Mouse (Mus musculus): ENCODE data around the gene Sun1. TPM values are rescaled to one million over a fixed set of nuclear protein-coding genes. Genes with fewer than 3 reads are reported as not detected.

The Sun1 gene
- 65.3 and 70.8 TPM in 2 replicates for polyA plus RNA-seq (2012; rRNA removed)

DNA sequence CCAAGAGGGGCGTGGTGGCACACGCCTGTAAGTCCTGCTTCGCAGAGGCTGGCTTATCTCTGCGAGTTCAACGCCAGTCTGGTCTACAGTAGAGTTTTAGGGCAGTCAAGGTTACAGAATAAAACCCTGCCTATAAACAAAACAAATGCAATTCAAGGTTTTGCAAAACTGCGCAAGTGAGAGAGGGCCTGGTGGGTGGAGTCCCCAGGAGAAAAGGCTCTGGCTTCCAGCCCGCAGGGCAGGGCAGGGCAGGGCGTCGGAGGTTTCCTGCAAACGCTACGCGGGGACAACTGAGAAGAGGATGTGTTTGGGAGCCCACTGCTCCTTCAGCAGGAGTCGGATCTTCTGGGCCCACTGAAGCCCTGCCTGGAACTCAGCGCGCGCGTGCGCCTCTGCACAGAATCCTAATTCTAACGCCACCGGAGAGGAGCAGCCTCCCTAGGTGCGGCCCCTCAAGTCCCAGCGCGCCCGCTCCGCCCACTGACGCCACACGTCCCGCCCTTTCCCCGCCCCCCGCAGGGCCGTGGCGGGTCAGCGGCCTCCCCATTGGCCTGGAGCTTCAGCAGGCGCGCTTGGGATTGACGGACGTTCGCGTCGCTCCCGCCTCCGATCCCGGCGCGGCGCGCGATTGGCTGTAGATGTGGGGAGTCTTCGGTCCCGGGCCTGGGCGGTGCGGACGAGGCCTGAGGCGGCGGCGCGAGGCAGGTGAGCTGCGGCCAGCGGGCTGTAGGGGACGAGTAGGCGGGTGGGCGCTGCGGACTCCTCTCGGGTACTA, at the start of gene Sun1:
Gene Sun1 (plus strand): TSS at position 643 of the 775 bp plus-strand sequence.
- TF ChIP-seq POLR2A (IDR thresholded peaks at IDR 0.05; ENCODE audit: borderline replicate concordance, insufficient read depth, low read length) (peak; percentile 83), CTCF (IDR thresholded peaks at IDR 0.05; ENCODE audit: borderline replicate concordance, insufficient read depth, low read depth, low read length) (no peak)
- DNase-seq, result peak; percentile 99
- H3K4me3 ChIP-seq (replicated peaks; ENCODE audit: insufficient read depth, low read depth, low read length), result peak within 1 kb of the TSS; percentile 81
- no peaks in the 10 kb centered on the region for H3K27me3 ChIP-seq (ENCODE audit: control insufficient read depth, insufficient read depth, low read length)
- H3K27ac ChIP-seq (ENCODE audit: insufficient read depth, low read length), result peak within 1 kb of the TSS; percentile 62
- WGBS, result under 1% methylated on average over 62 of the region's 64 CpGs
- peaks cover 9% of the 10 kb centered on the region for H3K4me1 ChIP-seq (ENCODE audit: control insufficient read depth, insufficient read depth, low read length)

DNA sequence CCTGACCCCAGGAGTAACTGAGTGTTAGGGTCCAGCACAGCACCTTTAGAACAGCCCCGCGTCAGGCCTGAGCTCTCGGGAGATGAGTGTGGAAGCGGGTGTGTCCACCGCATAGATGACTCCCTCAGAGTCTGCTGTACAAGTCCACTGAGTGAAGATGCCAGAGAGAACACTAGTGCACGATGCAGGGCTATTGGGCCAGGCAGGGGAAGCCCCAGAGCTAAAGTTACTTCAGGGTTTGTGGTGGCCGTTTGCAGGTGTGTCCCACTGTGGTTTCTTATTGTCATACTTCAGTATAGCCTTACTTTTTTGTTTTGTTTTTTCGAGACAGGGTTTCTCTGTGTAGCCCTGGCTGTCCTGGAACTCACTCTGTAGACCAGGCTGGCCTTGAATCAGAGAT, 39.5 kb upstream of the Sun1 start:
- Histone ChIP-seq H3K4me3 (replicated peaks; ENCODE audit: insufficient read depth, low read depth, low read length) (no peak overlapping the region), H3K4me1 (ENCODE audit: control insufficient read depth, insufficient read depth, low read length) (no peaks in the 10 kb centered on the region), H3K27ac (ENCODE audit: insufficient read depth, low read length) (no peak overlapping the region), H3K27me3 (ENCODE audit: control insufficient read depth, insufficient read depth, low read length) (no peaks in the 10 kb centered on the region)
- no peak for DNase-seq
- TF ChIP-seq POLR2A (IDR thresholded peaks at IDR 0.05; ENCODE audit: borderline replicate concordance, insufficient read depth, low read length) (no peak), CTCF (IDR thresholded peaks at IDR 0.05; ENCODE audit: borderline replicate concordance, insufficient read depth, low read depth, low read length) (no peak)
- 89% methylated on average over 8 of the region's 8 CpGs for WGBS

DNA sequence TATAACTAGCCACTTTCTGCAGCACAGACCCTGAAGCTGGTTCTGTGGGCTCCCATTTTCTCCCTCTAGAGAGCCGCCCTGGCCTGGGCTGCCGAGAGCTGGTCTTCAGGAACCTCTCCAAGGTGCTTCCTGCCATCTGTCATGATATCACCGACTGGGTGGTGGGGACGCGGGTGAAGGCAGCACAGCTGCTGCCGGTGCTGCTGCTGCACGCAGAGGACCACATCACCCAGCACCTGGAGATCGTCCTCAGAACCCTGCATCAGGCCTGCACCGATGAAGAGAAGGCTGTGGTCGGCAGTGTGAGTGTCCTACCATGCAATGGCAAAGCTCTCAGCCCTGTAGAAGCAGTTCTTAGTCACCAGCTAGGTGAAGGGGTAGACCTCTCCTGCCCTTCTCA, 38.8 kb upstream of the Sun1 start:
- Histone ChIP-seq H3K27me3 (ENCODE audit: control insufficient read depth, insufficient read depth, low read length) (no peaks in the 10 kb centered on the region), H3K4me3 (replicated peaks; ENCODE audit: insufficient read depth, low read depth, low read length) (no peak overlapping the region), H3K27ac (ENCODE audit: insufficient read depth, low read length) (no peak overlapping the region), H3K4me1 (ENCODE audit: control insufficient read depth, insufficient read depth, low read length) (no peaks in the 10 kb centered on the region)
- WGBS, result 56% methylated on average over 10 of the region's 10 CpGs
- TF ChIP-seq CTCF (IDR thresholded peaks at IDR 0.05; ENCODE audit: borderline replicate concordance, insufficient read depth, low read depth, low read length) (no peak), POLR2A (IDR thresholded peaks at IDR 0.05; ENCODE audit: borderline replicate concordance, insufficient read depth, low read length) (no peak)
- no peak for DNase-seq

DNA sequence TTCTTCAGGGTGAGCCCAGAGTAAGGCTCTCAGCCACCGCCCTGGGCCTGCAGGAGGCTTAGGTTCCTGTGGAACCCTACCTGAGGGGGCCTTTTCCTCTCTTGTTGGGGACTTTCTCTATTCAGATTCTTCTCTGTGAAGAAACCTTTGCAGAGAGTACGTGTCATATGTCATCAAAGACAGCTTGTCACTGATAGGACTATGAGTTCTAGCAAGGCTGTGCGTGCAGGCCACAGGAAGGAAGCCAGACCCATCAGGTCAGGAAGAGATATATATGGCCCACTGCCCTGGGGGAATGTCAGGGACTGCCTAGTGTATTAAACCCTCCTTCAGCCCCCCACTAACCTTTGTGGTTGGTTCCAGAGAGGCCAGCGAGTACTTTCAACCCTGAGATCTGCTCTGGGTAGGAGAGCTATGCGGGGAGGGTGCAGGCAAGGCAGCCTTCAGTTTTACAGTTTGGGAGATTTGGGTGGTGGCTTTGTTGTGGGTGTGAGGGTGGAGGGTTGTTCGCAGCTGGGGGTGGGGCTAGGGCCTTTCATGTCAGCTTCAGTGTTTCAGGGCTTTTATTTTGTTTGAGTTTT, 33.6 kb upstream of the Sun1 start:
- 95% methylated on average over 6 of the region's 6 CpGs for WGBS
- no peak overlapping the region for H3K4me3 ChIP-seq (replicated peaks; ENCODE audit: insufficient read depth, low read depth, low read length)
- H3K4me1 ChIP-seq (ENCODE audit: control insufficient read depth, insufficient read depth, low read length), result no peaks in the 10 kb centered on the region
- no peak for TF ChIP-seq CTCF (IDR thresholded peaks at IDR 0.05; ENCODE audit: borderline replicate concordance, insufficient read depth, low read depth, low read length)
- TF ChIP-seq POLR2A (IDR thresholded peaks at IDR 0.05; ENCODE audit: borderline replicate concordance, insufficient read depth, low read length), result no peak
- no peaks in the 10 kb centered on the region for H3K27me3 ChIP-seq (ENCODE audit: control insufficient read depth, insufficient read depth, low read length)
- DNase-seq, result no peak
- no peak overlapping the region for H3K27ac ChIP-seq (ENCODE audit: insufficient read depth, low read length)

DNA sequence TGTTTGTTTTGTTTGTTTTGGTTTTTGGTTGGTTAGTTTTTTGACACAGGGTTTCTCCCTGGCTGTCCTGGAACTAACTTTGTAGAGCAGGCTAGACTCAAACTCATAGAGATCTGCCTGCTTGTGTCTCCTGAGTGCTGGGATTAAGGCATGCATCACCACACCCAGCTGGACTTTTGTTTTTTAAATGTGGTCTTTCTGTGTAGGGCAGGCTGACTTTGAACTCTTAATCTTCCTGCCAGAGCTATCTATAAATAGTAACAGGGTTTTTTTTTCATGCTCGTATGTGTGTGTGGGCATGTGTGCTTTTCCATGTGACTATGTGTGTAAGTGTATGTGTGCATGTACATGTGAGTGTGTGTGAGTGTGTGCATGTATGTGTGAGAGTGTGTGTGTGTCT, 32.9 kb upstream of the Sun1 start:
- Histone ChIP-seq H3K27ac (ENCODE audit: insufficient read depth, low read length) (no peak overlapping the region), H3K4me3 (replicated peaks; ENCODE audit: insufficient read depth, low read depth, low read length) (no peak overlapping the region), H3K4me1 (ENCODE audit: control insufficient read depth, insufficient read depth, low read length) (no peaks in the 10 kb centered on the region), H3K27me3 (ENCODE audit: control insufficient read depth, insufficient read depth, low read length) (no peaks in the 10 kb centered on the region)
- WGBS, result 70% methylated on average over 1 of the region's 1 CpGs
- DNase-seq, result no peak
- TF ChIP-seq POLR2A (IDR thresholded peaks at IDR 0.05; ENCODE audit: borderline replicate concordance, insufficient read depth, low read length) (no peak), CTCF (IDR thresholded peaks at IDR 0.05; ENCODE audit: borderline replicate concordance, insufficient read depth, low read depth, low read length) (no peak)

DNA sequence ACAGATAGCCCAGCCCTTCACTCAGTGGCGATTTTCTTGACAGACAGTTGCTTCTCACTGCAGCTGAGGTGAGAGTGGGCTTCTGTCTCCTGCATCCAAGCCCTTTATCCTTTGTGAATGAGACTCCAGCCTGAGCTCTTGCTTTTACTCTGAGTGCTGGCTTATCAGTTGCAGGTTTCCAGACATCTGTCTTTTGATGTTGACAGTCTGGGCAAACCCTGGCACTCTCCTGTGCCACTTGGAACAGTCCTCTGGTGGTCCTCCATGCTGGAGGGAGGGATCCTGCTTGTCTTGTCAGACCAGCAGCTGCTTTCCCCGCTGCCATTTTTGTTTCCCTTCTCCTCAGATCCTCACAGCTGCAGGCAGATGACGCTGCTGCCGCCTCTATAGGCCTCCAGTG, 28.5 kb upstream of the Sun1 start:
- H3K4me3 ChIP-seq (replicated peaks; ENCODE audit: insufficient read depth, low read depth, low read length), result no peak overlapping the region
- H3K27ac ChIP-seq (ENCODE audit: insufficient read depth, low read length), result no peak overlapping the region
- no peaks in the 10 kb centered on the region; the same call in 1 of the 2 replicates for H3K4me1 ChIP-seq (ENCODE audit: control insufficient read depth, insufficient read depth, low read length)
- no peak for DNase-seq
- WGBS, result 85% methylated on average over 4 of the region's 4 CpGs
- no peaks in the 10 kb centered on the region for H3K27me3 ChIP-seq (ENCODE audit: control insufficient read depth, insufficient read depth, low read length)
- TF ChIP-seq POLR2A (IDR thresholded peaks at IDR 0.05; ENCODE audit: borderline replicate concordance, insufficient read depth, low read length), result no peak
- TF ChIP-seq CTCF (IDR thresholded peaks at IDR 0.05; ENCODE audit: borderline replicate concordance, insufficient read depth, low read depth, low read length), result no peak

DNA sequence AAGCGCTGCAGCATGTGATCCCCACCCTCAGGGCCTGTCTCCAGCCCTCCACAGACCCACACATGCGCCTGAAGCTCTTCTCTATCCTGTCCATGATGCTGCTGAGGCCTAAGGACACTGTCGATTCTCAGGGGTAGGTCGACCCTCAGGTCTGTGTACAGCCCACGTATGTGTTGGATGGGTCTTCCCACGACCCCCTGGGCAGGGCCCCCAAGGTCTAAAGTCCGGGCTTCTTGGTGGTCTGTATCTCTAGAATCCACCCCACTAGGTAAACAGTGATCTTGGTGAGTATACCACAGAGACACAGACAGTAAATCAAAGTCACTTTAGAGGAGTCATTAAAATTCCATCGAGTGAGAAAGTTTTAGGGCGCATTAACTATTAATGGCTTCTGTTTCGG, 26.3 kb upstream of the Sun1 start:
- Histone ChIP-seq H3K4me3 (replicated peaks; ENCODE audit: insufficient read depth, low read depth, low read length) (no peak overlapping the region), H3K4me1 (ENCODE audit: control insufficient read depth, insufficient read depth, low read length) (no peaks in the 10 kb centered on the region; the same call in 1 of the 2 replicates), H3K27me3 (ENCODE audit: control insufficient read depth, insufficient read depth, low read length) (no peaks in the 10 kb centered on the region), H3K27ac (ENCODE audit: insufficient read depth, low read length) (no peak overlapping the region)
- TF ChIP-seq POLR2A (IDR thresholded peaks at IDR 0.05; ENCODE audit: borderline replicate concordance, insufficient read depth, low read length), result no peak
- TF ChIP-seq CTCF (IDR thresholded peaks at IDR 0.05; ENCODE audit: borderline replicate concordance, insufficient read depth, low read depth, low read length), result no peak
- DNase-seq, result no peak
- 80% methylated on average over 10 of the region's 10 CpGs for WGBS

Data from cerebellum, adult 2 months (tissue).